Mouse (Mus musculus) kidney, embryonic 16.5 days (tissue): ENCODE data around the gene Zc3h18. TPM values are rescaled to one million over a fixed set of nuclear protein-coding genes. Genes with fewer than 3 reads are reported as not detected.

Source experiments
- ATAC-seq: fragments of 200-750 bp; cut with Nextera tagmentation; 2 replicates; pipeline ENCODE4 v1.8.0; 2017; ENCODE audit warnings: moderate TSS enrichment; ENCODE audit not compliant: low FRiP score, low TSS enrichment
- H3K27ac ChIP-seq: fragments of 300-500 bp; sonication (generic); 2 replicates; pipeline ENCODE4 v1.5.1; 2014; ENCODE audit warnings: low read length
- H3K27me3 ChIP-seq: fragments of 300-500 bp; sonication (generic); 2 replicates; pipeline ENCODE4 v1.6.1; 2014; ENCODE audit warnings: low read length, control low read depth, mixed read lengths; ENCODE audit not compliant: insufficient read depth
- H3K36me3 ChIP-seq: fragments of 300-500 bp; sonication (generic); 2 replicates; pipeline ENCODE4 v1.6.1; 2014; ENCODE audit warnings: low read length, control low read depth, mixed read lengths; ENCODE audit not compliant: insufficient read depth
- H3K4me1 ChIP-seq: fragments of 300-500 bp; sonication (generic); 2 replicates; pipeline ENCODE4 v1.6.1; 2014; ENCODE audit warnings: low read length, control low read depth, mixed read lengths; ENCODE audit not compliant: insufficient read depth
- H3K4me2 ChIP-seq: fragments of 300-500 bp; sonication (generic); replicated peaks from 2 replicates; pipeline ENCODE4 v1.6.1; 2014; ENCODE audit warnings: low read depth, low read length
- H3K4me3 ChIP-seq: fragments of 300-500 bp; sonication (generic); 2 replicates; pipeline ENCODE4 v1.5.1; 2014; ENCODE audit warnings: mild to moderate bottlenecking, low read length
- H3K9ac ChIP-seq: fragments of 300-500 bp; sonication (generic); replicated peaks from 2 replicates; pipeline ENCODE4 v1.6.1; 2014; ENCODE audit warnings: low read length
- H3K9me3 ChIP-seq: fragments of 300-500 bp; sonication (generic); 2 replicates; pipeline ENCODE4 v1.6.1; 2016; ENCODE audit warnings: low read length, control low read depth
- WGBS: fragments of 180-500 bp; shearing (Covaris S2); extraction: QIAGEN DNeasy Blood & Tissue Kit; methylation state at CpG from one replicate; pipeline ENCODE4 v1.1.7; 2014; 5-methylcytosine and 5-hydroxymethylcytosine counted together
- polyA plus RNA-seq: library from polyadenylated mRNA; unstranded; fragments of >200 nt; fragmentation: Nextera tagmentation; extraction: Ambion mirVana; gene quantifications from 2 replicates; pipeline ENCODE4 v1.2.1, GENCODE M21; 2015

Zc3h18 gene
- polyA plus RNA-seq, 1 experiment from 2014 or later = 50.1 TPM

DNA sequence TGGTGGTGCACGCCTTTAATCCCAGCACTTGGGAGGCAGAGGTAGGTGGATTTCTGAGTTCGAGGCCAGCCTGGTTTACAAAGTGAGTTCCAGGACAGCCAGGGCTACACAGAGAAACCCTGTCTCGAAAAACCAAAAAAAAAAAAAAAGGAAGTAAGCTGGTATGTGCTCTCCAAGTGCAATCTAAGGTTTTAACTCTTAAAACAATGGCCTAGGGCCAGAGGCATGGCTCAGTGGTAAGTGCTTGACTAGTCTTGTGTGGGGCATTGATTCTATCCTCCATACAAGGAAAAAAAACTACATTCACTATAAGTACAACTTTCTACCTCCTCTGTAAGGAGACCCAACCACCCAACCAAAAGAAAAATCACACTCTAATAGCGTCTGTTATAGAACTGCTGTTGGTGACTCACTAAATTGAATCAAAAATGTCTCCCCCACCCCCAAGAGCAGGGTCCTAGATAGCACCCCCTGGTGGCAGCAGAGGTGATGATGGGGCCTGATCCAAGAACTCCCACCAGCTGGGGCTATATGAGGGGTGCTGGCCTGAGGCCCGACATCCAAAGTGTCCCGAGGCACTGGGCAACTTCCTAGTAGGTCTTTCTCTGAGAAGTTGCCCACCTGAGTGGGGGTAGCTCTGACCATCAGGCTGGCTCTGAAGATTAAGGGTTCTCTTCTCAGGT lies 83.0 kb downstream of the Zc3h18 start:
- no peaks in the 10 kb centered on the region for H3K36me3 ChIP-seq
- H3K4me3 ChIP-seq = no peak overlapping the region
- ATAC-seq = no peak
- peaks cover 55% of the 10 kb centered on the region for H3K27me3 ChIP-seq
- H3K9ac ChIP-seq = no peak overlapping the region
- H3K27ac ChIP-seq = no peak overlapping the region
- no peak overlapping the region for H3K4me2 ChIP-seq
- 52% methylated on average over 6 of the region's 6 CpGs for whole genome bisulfite sequencing
- no peaks in the 10 kb centered on the region; the same call in 1 of the 2 replicates for H3K9me3 ChIP-seq
- H3K4me1 ChIP-seq = peaks cover 14% of the 10 kb centered on the region

DNA sequence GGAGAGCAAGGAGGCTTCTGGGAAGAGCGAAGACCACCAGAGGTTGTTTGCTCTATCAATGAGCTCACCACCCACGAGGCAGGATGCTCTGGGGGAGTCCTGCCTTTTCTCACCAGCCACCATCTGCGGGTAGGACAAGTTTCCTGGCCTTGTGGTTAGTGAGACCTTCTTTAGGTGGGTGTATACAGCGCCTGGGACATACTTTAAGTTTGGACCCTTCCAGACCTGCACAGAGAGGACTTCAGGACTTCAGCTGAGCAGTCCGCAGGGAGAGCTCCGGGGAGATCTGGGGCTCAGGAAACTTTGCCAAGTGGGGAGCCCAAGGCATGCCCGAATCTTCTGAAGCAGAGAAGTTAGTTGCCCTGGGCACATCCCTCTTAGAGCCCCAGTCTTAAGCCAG lies 83.6 kb downstream of the Zc3h18 start:
- peaks cover 14% of the 10 kb centered on the region for H3K4me1 ChIP-seq
- no peaks in the 10 kb centered on the region for H3K36me3 ChIP-seq
- H3K4me2 ChIP-seq = peak overlapping the region; percentile 58
- peak overlapping the region; percentile 53 for H3K9ac ChIP-seq
- no peak overlapping the region for H3K27ac ChIP-seq
- WGBS = 23% methylated on average over 7 of the region's 7 CpGs
- H3K9me3 ChIP-seq = no peaks in the 10 kb centered on the region; the same call in 1 of the 2 replicates
- H3K4me3 ChIP-seq = peak overlapping the region; percentile 38
- ATAC-seq = 0 out of 2 replicates have a peak, but pooled peaks have one; percentile 13
- H3K27me3 ChIP-seq = peaks cover 55% of the 10 kb centered on the region

DNA sequence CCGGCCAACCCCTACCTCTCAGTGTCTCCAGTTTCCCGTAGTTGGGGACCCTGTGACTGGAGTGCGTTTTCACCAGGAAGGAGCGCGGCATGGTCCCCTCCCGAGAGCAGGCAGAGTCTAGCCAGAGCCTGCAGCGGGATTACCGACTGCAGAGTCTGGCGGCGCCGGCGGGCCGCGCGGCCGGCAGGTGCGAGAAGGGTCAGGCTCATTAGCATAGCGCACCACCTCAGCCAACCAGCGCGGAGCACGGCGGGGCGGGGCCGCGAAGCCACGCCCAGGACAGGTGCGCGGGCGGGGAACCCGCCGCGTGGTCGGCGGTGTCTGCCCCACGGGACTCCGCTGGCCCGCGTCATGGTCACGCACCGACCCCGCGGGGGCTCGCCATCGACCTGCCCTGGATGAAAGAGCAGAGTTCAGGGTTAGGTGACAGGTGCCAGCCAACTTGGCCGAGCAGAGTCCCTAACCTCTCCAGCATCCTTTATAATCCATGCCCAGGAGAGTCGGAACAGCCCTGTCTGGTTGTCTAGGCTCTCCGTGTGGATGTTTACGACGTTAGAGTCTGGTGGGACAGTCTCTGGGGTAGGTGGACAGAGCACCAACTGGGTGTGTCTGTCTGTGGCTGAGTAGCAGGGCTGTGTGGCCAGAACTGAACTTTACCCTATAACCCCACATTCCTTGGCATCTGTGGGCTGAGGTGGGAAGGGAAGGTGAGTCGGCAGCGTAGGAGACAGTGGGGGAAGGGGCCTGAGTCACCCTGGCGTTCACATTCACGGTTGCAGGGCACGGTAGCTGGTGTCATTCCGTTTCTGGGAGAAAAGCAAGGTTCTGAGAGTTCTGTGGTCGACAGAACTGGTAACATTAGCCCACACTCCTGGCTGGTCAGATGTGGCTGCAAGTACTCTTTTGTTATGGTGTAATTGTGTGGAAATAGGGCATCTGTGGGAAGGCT lies 84.4 kb downstream of the Zc3h18 start, which contains the start of gene Snai3:
Snai3 (minus strand) TSS at position 210 of the 949 bp plus-strand sequence.
- H3K36me3 ChIP-seq = no peaks in the 10 kb centered on the region; the same call in 1 of the 2 replicates
- ATAC-seq = peak; percentile 92
- peak within 1 kb of the TSS; percentile 53 for H3K9ac ChIP-seq
- no peak within 1 kb of the TSS for H3K27ac ChIP-seq
- 1% methylated on average over 54 of the region's 56 CpGs for WGBS
- H3K27me3 ChIP-seq = peaks cover 55% of the 10 kb centered on the region
- H3K4me3 ChIP-seq = peak within 1 kb of the TSS; percentile 38
- peak within 1 kb of the TSS; percentile 58 for H3K4me2 ChIP-seq
- H3K4me1 ChIP-seq = peaks cover 14% of the 10 kb centered on the region
- no peaks in the 10 kb centered on the region; the same call in 1 of the 2 replicates for H3K9me3 ChIP-seq

- Histone ChIP-seq H3K9ac (no peak overlapping the region), H3K4me2 (no peak overlapping the region), H3K9me3 (no peaks in the 10 kb centered on the region; the same call in 1 of the 2 replicates), H3K4me3 (no peak overlapping the region), H3K27me3 (peaks cover 55% of the 10 kb centered on the region), H3K4me1 (peaks cover 14% of the 10 kb centered on the region), H3K36me3 (peaks cover 2% of the 10 kb centered on the region), H3K27ac (no peak overlapping the region)
- no peak for ATAC-seq
- 65% methylated on average over 11 of the region's 11 CpGs for WGBS
Measured at GRCm38 (mm10) chr8:122461473-122462148, 85.2 kb downstream of the Zc3h18 start.

GRCm38 (mm10) chr8:122462510-122462909 lies 86.1 kb downstream of the Zc3h18 start:
- peaks cover 14% of the 10 kb centered on the region for H3K4me1 ChIP-seq
- no peaks in the 10 kb centered on the region; the same call in 1 of the 2 replicates for H3K9me3 ChIP-seq
- H3K27me3 ChIP-seq = peaks cover 53% of the 10 kb centered on the region
- H3K9ac ChIP-seq = no peak overlapping the region
- H3K36me3 ChIP-seq = peaks cover 6% of the 10 kb centered on the region
- H3K27ac ChIP-seq = no peak overlapping the region
- H3K4me2 ChIP-seq = no peak overlapping the region
- H3K4me3 ChIP-seq = no peak overlapping the region
- no peak for ATAC-seq
- WGBS = 68% methylated on average over 8 of the region's 8 CpGs

DNA sequence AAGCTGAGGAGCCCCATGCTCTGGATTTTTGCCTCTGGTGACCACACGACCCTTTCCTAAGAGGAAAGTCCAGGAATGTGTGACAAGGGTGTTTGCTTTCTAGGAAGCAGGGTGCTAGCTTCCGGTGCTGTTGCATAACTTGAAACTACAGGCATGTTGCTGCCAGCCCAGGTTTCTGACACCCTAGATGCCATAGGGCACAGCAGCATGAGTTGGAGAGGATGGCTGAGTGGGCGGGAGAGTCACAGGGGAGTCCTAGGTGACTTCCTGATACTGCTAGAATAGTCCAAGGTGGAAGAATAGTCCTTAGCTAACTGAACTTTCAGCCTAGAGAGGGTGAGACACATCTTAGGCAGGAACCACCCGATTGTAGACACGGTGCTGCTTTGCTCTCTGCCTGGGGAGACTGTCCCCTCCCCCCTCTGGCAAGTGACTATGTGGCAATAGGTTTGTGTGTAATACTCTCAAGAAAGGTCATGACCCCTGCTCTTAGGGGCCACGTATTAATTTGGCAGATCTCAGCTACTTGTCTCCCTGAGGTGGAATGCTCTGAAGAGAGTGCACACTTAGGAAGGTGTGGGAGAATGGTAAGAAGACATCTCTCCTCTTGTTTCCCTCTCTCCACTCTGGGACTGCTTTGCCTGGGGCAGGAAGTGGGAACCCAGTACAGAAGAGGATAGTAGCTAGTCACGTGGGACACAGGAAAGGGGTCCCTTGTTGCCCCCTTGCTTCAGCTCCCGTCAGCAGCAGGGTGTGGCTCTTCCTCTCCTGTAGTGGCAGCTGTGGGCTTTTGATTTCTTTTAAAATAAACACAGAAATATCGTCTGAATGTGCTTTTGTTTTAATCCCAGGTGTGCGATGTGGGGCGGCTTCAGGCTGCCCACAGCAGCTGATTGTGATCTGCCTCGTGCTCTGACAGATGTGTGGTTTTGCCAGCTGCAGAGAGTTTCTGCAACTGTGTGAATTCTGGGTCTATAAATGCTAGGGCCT lies 87.5 kb downstream of the Zc3h18 start:
- Histone ChIP-seq H3K9me3 (no peaks in the 10 kb centered on the region; the same call in 1 of the 2 replicates), H3K9ac (no peak overlapping the region), H3K36me3 (peaks cover 14% of the 10 kb centered on the region), H3K27ac (no peak overlapping the region), H3K27me3 (peaks cover 41% of the 10 kb centered on the region), H3K4me1 (peaks cover 14% of the 10 kb centered on the region), H3K4me2 (no peak overlapping the region), H3K4me3 (no peak overlapping the region)
- no peak for ATAC-seq
- WGBS = 58% methylated on average over 12 of the region's 12 CpGs

DNA sequence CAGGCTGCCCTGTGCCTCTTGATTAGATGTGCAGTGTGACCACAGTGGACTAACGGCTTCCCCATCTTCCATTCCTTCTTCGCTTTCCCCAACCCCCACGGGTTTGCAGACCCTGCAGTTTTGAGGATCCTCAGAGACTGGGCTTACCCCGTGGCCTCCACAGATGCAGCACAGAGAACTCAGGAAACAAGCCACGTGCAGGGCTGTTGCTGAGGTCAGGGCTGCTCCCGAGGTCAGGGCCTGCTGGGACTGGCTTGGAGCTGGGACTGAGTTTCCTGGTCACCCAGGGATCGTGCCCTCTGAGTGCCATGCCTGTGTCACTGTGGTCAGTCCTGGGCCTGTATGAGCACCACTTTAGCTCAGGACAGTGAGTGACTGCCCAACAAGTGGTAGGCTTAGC lies 88.6 kb downstream of the Zc3h18 start:
- H3K27me3 ChIP-seq = peaks cover 31% of the 10 kb centered on the region
- ATAC-seq = no peak

More for the DNA sequence above, 88.6 kb downstream of the Zc3h18 start:
- Histone ChIP-seq H3K4me2 (no peak overlapping the region), H3K36me3 (peaks cover 14% of the 10 kb centered on the region), H3K9ac (no peak overlapping the region), H3K4me3 (no peak overlapping the region), H3K9me3 (no peaks in the 10 kb centered on the region; the same call in 1 of the 2 replicates), H3K4me1 (peaks cover 12% of the 10 kb centered on the region), H3K27ac (no peak overlapping the region)
- WGBS = 61% methylated on average over 7 of the region's 7 CpGs
